Mouse (Mus musculus): ENCODE measurements at regions not wholly inside any gene's neighbourhood (a gene's known extent, or its start where the extent isn't known, plus 50 kb on each side); places are given as distances from the start of the nearest gene placed in this dataset.
A peak's percentile ranks its signal among the peaks of the same experiment; 100 is the strongest.

DNA sequence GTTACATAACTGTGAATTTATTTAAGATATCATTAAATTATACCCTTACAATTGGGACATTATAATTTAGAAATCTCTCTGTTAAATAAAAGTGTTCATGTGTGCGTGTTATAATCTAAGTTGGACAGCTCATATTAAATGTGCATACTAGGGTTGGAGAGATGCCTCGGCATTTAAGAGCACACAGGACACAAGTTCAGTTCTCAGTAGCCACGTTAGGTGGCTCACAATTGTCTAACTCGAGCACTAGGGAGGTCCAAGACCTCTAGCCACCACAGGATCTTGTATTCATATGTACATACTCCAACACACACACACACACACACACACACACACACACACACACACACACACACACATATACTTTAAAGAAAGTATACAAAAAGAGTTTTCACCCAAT lies 56.0 kb downstream of the Foxf2 start:
- WGBS, result 80% methylated on average over 4 of the region's 4 CpGs
- no peaks in the 10 kb centered on the region for H3K4me1 ChIP-seq (ENCODE audit: control insufficient read depth, insufficient read depth, low read length)
- H3K4me3 ChIP-seq (replicated peaks; ENCODE audit: extremely low read depth, low read depth, low read length), result no peak overlapping the region
- no peak for DNase-seq
- no peak for TF ChIP-seq CTCF (IDR thresholded peaks at IDR 0.05; ENCODE audit: insufficient read depth, low read length)
- TF ChIP-seq POLR2A (IDR thresholded peaks at IDR 0.05; ENCODE audit: borderline replicate concordance, extremely low read depth, low read depth, low read length), result no peak

DNA sequence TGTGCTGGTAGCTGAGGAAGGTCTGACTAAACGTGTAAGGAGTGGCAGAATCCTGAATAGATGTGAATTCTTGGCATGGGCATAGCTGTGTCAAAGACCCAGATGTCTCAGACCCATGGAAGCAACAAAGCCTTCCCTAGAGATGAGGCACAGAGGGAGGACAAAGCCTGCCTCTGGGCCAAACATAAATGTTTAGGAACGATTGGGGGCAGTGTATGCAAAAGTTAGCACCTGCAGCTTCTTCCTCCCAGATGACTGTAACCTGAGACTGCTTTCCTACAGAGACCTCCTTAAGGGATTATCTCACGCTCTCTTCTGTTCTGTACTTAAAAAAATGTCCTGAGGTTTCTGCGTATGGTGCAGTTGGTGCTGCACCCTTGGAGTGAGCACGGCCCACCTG lies 57.7 kb downstream of the Foxf2 start:
- Histone ChIP-seq H3K4me1 (ENCODE audit: control insufficient read depth, insufficient read depth, low read length) (no peaks in the 10 kb centered on the region), H3K4me3 (replicated peaks; ENCODE audit: extremely low read depth, low read depth, low read length) (no peak overlapping the region)
- no peak for DNase-seq
- TF ChIP-seq POLR2A (IDR thresholded peaks at IDR 0.05; ENCODE audit: borderline replicate concordance, extremely low read depth, low read depth, low read length), result no peak
- TF ChIP-seq CTCF (IDR thresholded peaks at IDR 0.05; ENCODE audit: insufficient read depth, low read length), result no peak
- 41% methylated on average over 5 of the region's 5 CpGs for WGBS

DNA sequence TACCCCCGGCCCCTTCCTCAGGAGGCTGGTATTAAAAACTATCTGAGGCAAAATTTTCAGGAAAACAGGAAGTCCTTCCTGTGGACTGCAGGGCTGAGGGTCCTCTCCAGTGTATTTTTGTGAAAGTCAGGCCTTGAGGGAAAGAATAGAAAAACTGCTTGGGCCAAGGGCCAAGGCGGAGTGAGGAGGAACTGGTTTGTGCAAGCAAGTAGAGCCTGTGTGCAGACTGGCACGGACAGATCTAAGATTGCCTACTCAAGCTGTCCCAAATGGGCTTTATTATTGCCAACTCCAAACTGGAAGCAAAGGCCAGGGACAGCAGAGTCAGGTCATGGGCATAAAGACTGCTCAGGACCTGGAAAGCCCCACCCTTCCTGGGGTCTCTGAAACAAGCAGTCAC lies 62.9 kb downstream of the Foxf2 start:
- 68% methylated on average over 3 of the region's 3 CpGs for WGBS
- H3K4me3 ChIP-seq (replicated peaks; ENCODE audit: extremely low read depth, low read depth, low read length), result no peak overlapping the region
- no peaks in the 10 kb centered on the region for H3K4me1 ChIP-seq (ENCODE audit: control insufficient read depth, insufficient read depth, low read length)

DNA sequence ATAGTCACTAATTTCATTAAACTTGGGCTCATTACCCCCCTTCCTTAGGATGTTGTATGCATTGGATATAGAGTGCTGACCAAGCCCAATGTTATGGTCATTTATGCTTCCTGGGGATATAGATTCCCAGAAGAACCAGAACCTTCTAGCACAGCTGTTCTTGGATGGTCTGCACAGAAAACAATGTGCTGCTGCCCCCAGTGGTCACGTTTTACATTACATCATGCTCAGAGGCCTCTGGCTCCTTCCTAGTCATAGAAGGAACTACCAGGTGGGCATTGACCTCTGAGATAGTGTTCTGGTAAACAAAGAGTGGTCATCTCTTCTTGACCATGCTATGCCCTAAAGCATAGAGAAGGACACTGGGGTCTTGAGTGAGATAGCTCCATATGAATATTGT lies 63.7 kb downstream of the Foxf2 start:
- TF ChIP-seq POLR2A (IDR thresholded peaks at IDR 0.05; ENCODE audit: borderline replicate concordance, extremely low read depth, low read depth, low read length), result no peak
- no peak for TF ChIP-seq CTCF (IDR thresholded peaks at IDR 0.05; ENCODE audit: insufficient read depth, low read length)
- no peak overlapping the region for H3K4me3 ChIP-seq (replicated peaks; ENCODE audit: extremely low read depth, low read depth, low read length)
- H3K4me1 ChIP-seq (ENCODE audit: control insufficient read depth, insufficient read depth, low read length), result no peaks in the 10 kb centered on the region
- WGBS, result 11% methylated on average over 1 of the region's 1 CpGs
- DNase-seq, result peak; percentile 5

More for the DNA sequence above, 62.9 kb downstream of the Foxf2 start:
- DNase-seq, result no peak
- TF ChIP-seq POLR2A (IDR thresholded peaks at IDR 0.05; ENCODE audit: borderline replicate concordance, extremely low read depth, low read depth, low read length) (no peak), CTCF (IDR thresholded peaks at IDR 0.05; ENCODE audit: insufficient read depth, low read length) (no peak)

- no peak for DNase-seq
- 48% methylated on average over 7 of the region's 7 CpGs for WGBS
- H3K4me3 ChIP-seq (replicated peaks; ENCODE audit: extremely low read depth, low read depth, low read length), result no peak overlapping the region
- H3K4me1 ChIP-seq (ENCODE audit: control insufficient read depth, insufficient read depth, low read length), result no peaks in the 10 kb centered on the region
- TF ChIP-seq POLR2A (IDR thresholded peaks at IDR 0.05; ENCODE audit: borderline replicate concordance, extremely low read depth, low read depth, low read length), result no peak
- no peak for TF ChIP-seq CTCF (IDR thresholded peaks at IDR 0.05; ENCODE audit: insufficient read depth, low read length)
Measured at GRCm38 (mm10) chr13:31695725-31696124, 70.1 kb downstream of the Foxf2 start.

DNA sequence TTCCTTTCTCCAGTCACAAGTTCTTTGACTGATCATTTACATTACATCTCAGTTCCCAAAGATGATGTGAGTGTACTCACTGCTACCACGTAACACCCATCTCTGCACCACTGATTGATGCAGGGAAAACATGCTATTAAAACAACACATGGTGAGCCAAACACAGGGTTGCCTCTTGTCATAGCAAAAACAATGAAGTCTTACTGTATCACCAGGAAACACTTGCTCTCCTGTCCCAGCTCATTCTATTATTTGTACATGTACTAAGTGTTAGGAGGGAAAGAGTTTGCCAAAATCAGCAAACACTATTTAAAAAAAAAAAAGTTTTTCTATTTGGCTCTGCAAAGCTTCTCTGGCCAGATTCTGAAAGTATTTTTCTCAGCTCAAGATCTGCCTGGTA lies 78.6 kb downstream of the Foxf2 start:
- 55% methylated on average over 1 of the region's 1 CpGs for WGBS
- TF ChIP-seq CTCF (IDR thresholded peaks at IDR 0.05; ENCODE audit: insufficient read depth, low read length), result no peak
- no peak for TF ChIP-seq POLR2A (IDR thresholded peaks at IDR 0.05; ENCODE audit: borderline replicate concordance, extremely low read depth, low read depth, low read length)
- DNase-seq, result no peak
- Histone ChIP-seq H3K4me1 (ENCODE audit: control insufficient read depth, insufficient read depth, low read length) (no peaks in the 10 kb centered on the region), H3K4me3 (replicated peaks; ENCODE audit: extremely low read depth, low read depth, low read length) (no peak overlapping the region)

DNA sequence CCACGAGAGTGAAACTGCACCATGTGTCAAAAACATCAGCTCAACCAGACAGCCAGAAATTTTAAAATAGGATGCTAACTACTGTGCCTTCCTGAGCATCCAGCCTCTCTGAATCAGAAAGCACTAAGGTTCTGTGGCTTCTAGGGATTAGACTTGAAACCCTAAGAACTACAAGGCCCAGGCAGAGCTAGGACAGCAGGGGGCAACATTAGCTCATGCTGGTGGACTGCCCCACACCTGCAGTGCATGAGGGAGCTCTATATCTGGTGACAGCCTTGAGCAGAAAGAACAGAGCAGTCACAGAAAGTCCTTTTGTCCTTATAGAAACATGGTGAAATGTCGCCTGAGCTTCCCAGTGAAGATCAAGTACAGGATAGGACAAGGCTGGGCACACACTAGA lies 79.8 kb downstream of the Foxf2 start:
- Histone ChIP-seq H3K4me1 (ENCODE audit: control insufficient read depth, insufficient read depth, low read length) (no peaks in the 10 kb centered on the region), H3K4me3 (replicated peaks; ENCODE audit: extremely low read depth, low read depth, low read length) (no peak overlapping the region)
- TF ChIP-seq POLR2A (IDR thresholded peaks at IDR 0.05; ENCODE audit: borderline replicate concordance, extremely low read depth, low read depth, low read length) (no peak), CTCF (IDR thresholded peaks at IDR 0.05; ENCODE audit: insufficient read depth, low read length) (no peak)
- WGBS, result 69% methylated on average over 2 of the region's 2 CpGs
- DNase-seq, result no peak

- no peak for DNase-seq
- Histone ChIP-seq H3K4me3 (replicated peaks; ENCODE audit: extremely low read depth, low read depth, low read length) (no peak overlapping the region), H3K4me1 (ENCODE audit: control insufficient read depth, insufficient read depth, low read length) (no peaks in the 10 kb centered on the region)
- 76% methylated on average over 6 of the region's 6 CpGs for WGBS
- TF ChIP-seq CTCF (IDR thresholded peaks at IDR 0.05; ENCODE audit: insufficient read depth, low read length) (no peak), POLR2A (IDR thresholded peaks at IDR 0.05; ENCODE audit: borderline replicate concordance, extremely low read depth, low read depth, low read length) (no peak)
Measured at GRCm38 (mm10) chr13:31710681-31711080, 85.1 kb downstream of the Foxf2 start.

DNA sequence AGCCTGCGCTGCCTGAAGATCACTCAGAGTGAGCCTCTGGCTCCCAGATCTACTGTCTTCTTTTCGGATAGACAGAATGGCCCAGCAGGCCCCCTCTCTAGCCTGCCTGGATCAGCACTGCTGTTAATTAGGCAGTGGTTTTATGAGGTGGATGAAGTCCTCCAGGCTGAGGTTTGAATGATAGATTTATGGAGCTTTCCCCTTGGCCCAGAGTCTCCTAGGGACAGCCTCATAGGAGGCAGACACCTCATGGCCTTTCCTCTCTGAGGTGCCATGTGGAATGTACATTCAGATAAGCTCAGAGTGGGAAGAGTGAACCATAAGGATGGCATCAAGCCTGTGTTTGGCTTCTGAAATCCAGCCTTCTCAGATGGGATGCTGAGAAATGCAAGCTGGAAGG lies 90.1 kb downstream of the Foxf2 start:
- H3K4me1 ChIP-seq (ENCODE audit: control insufficient read depth, insufficient read depth, low read length), result no peaks in the 10 kb centered on the region
- no peak overlapping the region for H3K4me3 ChIP-seq (replicated peaks; ENCODE audit: extremely low read depth, low read depth, low read length)
- 65% methylated on average over 2 of the region's 2 CpGs for WGBS
- no peak for DNase-seq
- no peak for TF ChIP-seq CTCF (IDR thresholded peaks at IDR 0.05; ENCODE audit: insufficient read depth, low read length)
- no peak for TF ChIP-seq POLR2A (IDR thresholded peaks at IDR 0.05; ENCODE audit: borderline replicate concordance, extremely low read depth, low read depth, low read length)

GRCm38 (mm10) chr13:31716771-31717170 lies 89.7 kb upstream of the Foxc1 start:
- no peak for DNase-seq
- WGBS, result 35% methylated on average over 2 of the region's 2 CpGs
- TF ChIP-seq CTCF (IDR thresholded peaks at IDR 0.05; ENCODE audit: insufficient read depth, low read length) (no peak), POLR2A (IDR thresholded peaks at IDR 0.05; ENCODE audit: borderline replicate concordance, extremely low read depth, low read depth, low read length) (no peak)
- Histone ChIP-seq H3K4me1 (ENCODE audit: control insufficient read depth, insufficient read depth, low read length) (no peaks in the 10 kb centered on the region), H3K4me3 (replicated peaks; ENCODE audit: extremely low read depth, low read depth, low read length) (no peak overlapping the region)

Measured in lung, adult 2 months (tissue).